Mouse (Mus musculus) MEL (cell line): ENCODE data around the gene Adcy4.

Experiments
- CTCF ChIP-seq, 3 experiments: IDR thresholded peaks in 2 of 3; conservative IDR thresholded peaks in 1 of 3; 2 replicates each; pipeline ENCODE4 v1.5.1; 2011 to 2012; ENCODE audit warnings: low read length in 3 of 3, low read depth in 2 of 3, mild to moderate bottlenecking in 2 of 3, improper control_type of control experiment in 1 of 3, inconsistent platforms in 1 of 3, mixed read lengths in 1 of 3, moderate library complexity in 1 of 3; ENCODE audit not compliant: control insufficient read depth in 1 of 3, insufficient read depth in 1 of 3, poor library complexity in 1 of 3, severe bottlenecking in 1 of 3
- POLR2A ChIP-seq, 2 experiments: IDR thresholded peaks; 2 replicates each; pipeline ENCODE4 v1.6.1; 2011 to 2012; ENCODE audit warnings: low read length in 2 of 2, mild to moderate bottlenecking in 2 of 2, control low read depth in 1 of 2, improper control_type of control experiment in 1 of 2, low read depth in 1 of 2, moderate library complexity in 1 of 2; ENCODE audit not compliant: control insufficient read depth in 1 of 2, insufficient read depth in 1 of 2, poor library complexity in 1 of 2
- USF2 ChIP-seq, 2 experiments: IDR thresholded peaks; 2 replicates each; pipeline ENCODE4 v1.6.1; 2011 to 2012; ENCODE audit warnings: improper control_type of control experiment in 2 of 2, low read length in 2 of 2, borderline replicate concordance in 1 of 2, inconsistent platforms in 1 of 2, low read depth in 1 of 2, mild to moderate bottlenecking in 1 of 2; ENCODE audit not compliant: insufficient read depth in 1 of 2

- TF ChIP-seq USF2 (IDR thresholded peaks at IDR 0.05; ENCODE audit: borderline replicate concordance in 1 of 2, insufficient read depth in 1 of 2, low read depth in 1 of 2, low read length in 2 of 2), result no peak
- TF ChIP-seq CTCF (IDR thresholded peaks at IDR 0.05 in 2 of 3, conservative IDR thresholded peaks at IDR 0.05 in 1 of 3; ENCODE audit: control insufficient read depth in 1 of 3, insufficient read depth in 1 of 3, low read depth in 2 of 3, low read length in 3 of 3, poor library complexity in 1 of 3, severe bottlenecking in 1 of 3), result no peak
- peak in 1 of 2 experiments; percentile 42; a peak in 1 of 4 replicates for TF ChIP-seq POLR2A (IDR thresholded peaks at IDR 0.05; ENCODE audit: control insufficient read depth in 1 of 2, insufficient read depth in 1 of 2, low read depth in 1 of 2, low read length in 2 of 2, poor library complexity in 1 of 2)
Observed at GRCm38 (mm10) chr14:55757566-55757965, 26.3 kb downstream of the Adcy4 start.
